8 mouse cellular contexts compared by ENCODE assay signal in the genomic region with DNA sequence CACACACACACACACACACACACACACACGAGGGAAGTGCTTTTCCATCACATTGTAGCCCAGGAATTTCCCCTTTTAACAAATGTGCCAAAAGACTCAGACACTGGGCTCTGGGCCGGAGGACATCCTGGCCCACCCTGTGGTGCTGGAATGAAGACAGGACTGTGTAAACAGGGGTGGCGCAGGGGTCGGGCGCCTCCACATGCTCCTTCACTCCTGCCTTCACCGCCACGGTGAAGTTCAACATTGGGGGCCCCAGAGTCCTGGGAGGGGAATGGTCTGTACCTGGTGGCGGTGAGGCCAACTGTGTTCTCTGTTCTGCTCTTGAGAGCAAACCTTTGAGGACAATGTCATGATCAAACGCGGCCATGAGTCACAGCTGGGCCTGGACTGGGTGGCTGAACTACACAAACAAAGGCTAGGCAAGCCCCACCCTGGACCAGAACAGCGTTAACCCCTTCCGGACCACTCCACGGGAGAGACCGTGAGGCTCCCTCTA. TPM values are rescaled to one million over a fixed set of nuclear protein-coding genes. Genes with fewer than 3 reads are reported as not detected.
DNase-seq lines count a peak whose midpoint lies in the region; ATAC-seq and TF ChIP-seq lines count a peak whose summit lies in the region.

No protein-coding gene starts in this region.

- peak overlapping the region; percentile 37; the same call in 1 of the 2 replicates for H3K9ac ChIP-seq in lung, postnatal 0 days (replicated peaks; ENCODE audit: low read depth)

- ATAC-seq in lung, postnatal 0 days, result peak; percentile 94
- ATAC-seq in megakaryocyte progenitor cell, adult 5-6 weeks (replicated peaks; ENCODE audit: poor library complexity), result no peak

- peaks cover 13% of the 10 kb centered on the region; the same call in 1 of the 2 replicates for H3K36me3 ChIP-seq in lung, postnatal 0 days (ENCODE audit: insufficient read depth, low read length)

- peak; percentile 74 for DNase-seq in gastrocnemius, adult 18-20 months (ENCODE audit: low spot score)
- DNase-seq in gastrocnemius, postnatal 10 days, result no peak
- DNase-seq in heart, adult 8-10 months (ENCODE audit: low spot score), result peak; percentile 82
- DNase-seq in kidney, adult 9 months, result peak; percentile 48
- DNase-seq in lung, postnatal 0 days (ENCODE audit: low spot score), result peak; percentile 96
- no peak for DNase-seq in thymus, postnatal 36 days
- DNase-seq in layer of hippocampus, adult 8-10 months (ENCODE audit: low spot score in 2 of 2), result no peak

- 0 out of 2 replicates have a peak overlapping the region, but pooled peaks have one; percentile 27 for H3K4me2 ChIP-seq in lung, postnatal 0 days (replicated peaks; ENCODE audit: low read depth, low read length)

- H3K27ac ChIP-seq in lung, postnatal 0 days (ENCODE audit: low read length), result peak overlapping the region; percentile 95

- 9% methylated on average over 14 of the region's 14 CpGs for WGBS in lung, postnatal 0 days

- no peak for TF ChIP-seq CTCF in lung, postnatal 0 days (IDR thresholded peaks at IDR 0.05)

- peaks cover 21% of the 10 kb centered on the region for H3K4me1 ChIP-seq in lung, postnatal 0 days (ENCODE audit: insufficient read depth, low read depth, low read length)

- H3K9me3 ChIP-seq in lung, postnatal 0 days (ENCODE audit: low read length), result no peaks in the 10 kb centered on the region

- no peaks in the 10 kb centered on the region for H3K27me3 ChIP-seq in lung, postnatal 0 days (replicated peaks; ENCODE audit: insufficient read depth, low read length)

- peak; percentile 84 for TF ChIP-seq EP300 in lung, postnatal 0 days (IDR thresholded peaks at IDR 0.05)

- H3K4me3 ChIP-seq in lung, postnatal 0 days (ENCODE audit: low read depth, low read length), result no peak overlapping the region

RNA-seq across cellular contexts. Expression of gene Maff, which starts 21.9 kb away (rescaled TPM):
- 10 to 100 TPM in 1 of 2 experiments, 1 to 10 TPM in 1; 6.6 to 10.1 TPM for total RNA-seq in gastrocnemius, adult 18-20 months (2021)
- 1 to 10 TPM; 2.0 to 2.6 TPM for total RNA-seq in gastrocnemius, postnatal 10 days (2021)
- total RNA-seq in heart, adult 8-10 months (2022), result 10 to 100 TPM in 2 of 4 experiments, 1 to 10 TPM in 2; 5.7 to 11.1 (median 9.9) TPM
- polyA plus RNA-seq in lung, postnatal 0 days (2015; fragmentation: Nextera tagmentation; extraction: Ambion mirVana), result 10.6 and 10.8 TPM in 2 replicates
- 3.2 and 3.9 TPM in 2 replicates for total RNA-seq in megakaryocyte progenitor cell, adult 5-6 weeks (2015)
- total RNA-seq in megakaryocyte progenitor cell, adult 5-6 weeks (2017), result 1.5 and 1.7 TPM in 2 replicates
- 1 to 10 TPM; 1.2 to 3.7 (median 2.3) TPM for total RNA-seq in layer of hippocampus, adult 8-10 months (2022)

RNA-seq across cellular contexts. Expression of gene Tmem184b, which starts 35.0 kb away (rescaled TPM):
- 10 to 100 TPM; 23.6 to 31.2 TPM for total RNA-seq in gastrocnemius, adult 18-20 months (2021)
- 10 to 100 TPM; 42.0 to 47.5 TPM for total RNA-seq in gastrocnemius, postnatal 10 days (2021)
- total RNA-seq in heart, adult 8-10 months (2022), result 10 to 100 TPM; 34.6 to 46.1 (median 39.0) TPM
- 55.3 and 56.7 TPM in 2 replicates for polyA plus RNA-seq in lung, postnatal 0 days (2015; fragmentation: Nextera tagmentation; extraction: Ambion mirVana)
- 12.0 and 12.2 TPM in 2 replicates for total RNA-seq in megakaryocyte progenitor cell, adult 5-6 weeks (2015)
- total RNA-seq in megakaryocyte progenitor cell, adult 5-6 weeks (2017), result 4.0 and 4.3 TPM in 2 replicates
- 10 to 100 TPM; 52.5 to 66.5 (median 57.2) TPM for total RNA-seq in layer of hippocampus, adult 8-10 months (2022)

RNA-seq across cellular contexts. Expression of gene Pla2g6, which starts 40.2 kb away (rescaled TPM):
- total RNA-seq in gastrocnemius, adult 18-20 months (2021), result 10 to 100 TPM; 15.8 to 20.4 TPM
- total RNA-seq in gastrocnemius, postnatal 10 days (2021), result 1 to 10 TPM; 9.2 to 9.8 TPM
- total RNA-seq in heart, adult 8-10 months (2022), result 10 to 100 TPM; 11.6 to 15.6 (median 13.4) TPM
- 11.8 and 13.7 TPM in 2 replicates for polyA plus RNA-seq in lung, postnatal 0 days (2015; fragmentation: Nextera tagmentation; extraction: Ambion mirVana)
- total RNA-seq in megakaryocyte progenitor cell, adult 5-6 weeks (2015), result 6.9 and 8.4 TPM in 2 replicates
- total RNA-seq in megakaryocyte progenitor cell, adult 5-6 weeks (2017), result 6.6 and 6.9 TPM in 2 replicates
- 10 to 100 TPM; 21.0 to 24.8 (median 23.8) TPM for total RNA-seq in layer of hippocampus, adult 8-10 months (2022)

Comparison
In these comparisons a context has a peak if more than half of its experiments do, and no peak if none do; other contexts are left out.
1. DNase-seq: peak in gastrocnemius, adult 18-20 months (single experiment), heart, adult 8-10 months (single experiment), kidney, adult 9 months (single experiment) and lung, postnatal 0 days (single experiment); none in gastrocnemius, postnatal 10 days (single experiment), thymus, postnatal 36 days (0 of 2) and layer of hippocampus, adult 8-10 months (0 of 2).